Mouse (Mus musculus): ENCODE measurements around the gene Sirt4. TPM values are rescaled to one million over a fixed set of nuclear protein-coding genes. Genes with fewer than 3 reads are reported as not detected.
"Not testable (repeated sequence)": the region's sequence is repeated elsewhere in the genome, so short reads cannot be mapped to it uniquely, and the experiment has no call there.

Sirt4 gene
- total RNA-seq, 2 experiments from 2014 or later, result 27.6 to 39.7 TPM

- DNase-seq (ENCODE audit: extremely low spot score in 1 of 2, low spot score in 1 of 2), result no peak
These were observed 31.8 kb upstream of the Sirt4 start for GRCm38 (mm10) chr5:115516081-115516907.

- no peak for DNase-seq (ENCODE audit: extremely low spot score in 1 of 2, low spot score in 1 of 2)
These were observed 30.5 kb upstream of the Sirt4 start for GRCm38 (mm10) chr5:115514896-115515587.

- DNase-seq (ENCODE audit: extremely low spot score in 1 of 2, low spot score in 1 of 2), result no peak
These were observed 29.8 kb upstream of the Sirt4 start for GRCm38 (mm10) chr5:115514346-115514745.

- DNase-seq (ENCODE audit: extremely low spot score in 1 of 2, low spot score in 1 of 2), result no peak
These were observed 29.2 kb upstream of the Sirt4 start for GRCm38 (mm10) chr5:115513721-115514120.

- no peak for DNase-seq (ENCODE audit: extremely low spot score in 1 of 2, low spot score in 1 of 2)
These were observed 28.7 kb upstream of the Sirt4 start for GRCm38 (mm10) chr5:115513246-115513645.

GRCm38 (mm10) chr5:115512375-115512774, 27.9 kb upstream of the Sirt4 start:
- DNase-seq (ENCODE audit: extremely low spot score in 1 of 2, low spot score in 1 of 2), result no peak

GRCm38 (mm10) chr5:115509790-115510689, 25.5 kb upstream of the Sirt4 start:
- DNase-seq (ENCODE audit: extremely low spot score in 1 of 2, low spot score in 1 of 2), result no peak

GRCm38 (mm10) chr5:115509321-115509761, 24.8 kb upstream of the Sirt4 start:
- no peak for DNase-seq (ENCODE audit: extremely low spot score in 1 of 2, low spot score in 1 of 2)

- no peak for DNase-seq (ENCODE audit: extremely low spot score in 1 of 2, low spot score in 1 of 2)
These were observed 24.3 kb upstream of the Sirt4 start for GRCm38 (mm10) chr5:115508859-115509147.

GRCm38 (mm10) chr5:115507981-115508858, 23.7 kb upstream of the Sirt4 start:
- no peak for DNase-seq (ENCODE audit: extremely low spot score in 1 of 2, low spot score in 1 of 2)

GRCm38 (mm10) chr5:115507267-115507980, 22.9 kb upstream of the Sirt4 start:
- no peak for DNase-seq (ENCODE audit: extremely low spot score in 1 of 2, low spot score in 1 of 2)

GRCm38 (mm10) chr5:115506454-115507201, 22.1 kb upstream of the Sirt4 start, which contains the start of gene Pxn:
TSS of gene Pxn (plus strand) at chr5:115506676.
- peak; percentile 95 to 96 for DNase-seq (ENCODE audit: extremely low spot score in 1 of 2, low spot score in 1 of 2)

- not testable (repeated sequence) for DNase-seq (ENCODE audit: extremely low spot score in 1 of 2, low spot score in 1 of 2)
These were observed 21.1 kb upstream of the Sirt4 start for GRCm38 (mm10) chr5:115505617-115506016.

- no peak for DNase-seq (ENCODE audit: extremely low spot score in 1 of 2, low spot score in 1 of 2)
These were observed 18.5 kb upstream of the Sirt4 start for GRCm38 (mm10) chr5:115503035-115503434.

- no peak for DNase-seq (ENCODE audit: extremely low spot score in 1 of 2, low spot score in 1 of 2)
These were observed 15.9 kb upstream of the Sirt4 start for GRCm38 (mm10) chr5:115500383-115500935.

GRCm38 (mm10) chr5:115498307-115499240, 14.0 kb upstream of the Sirt4 start:
- DNase-seq (ENCODE audit: extremely low spot score in 1 of 2, low spot score in 1 of 2), result no peak

GRCm38 (mm10) chr5:115497033-115497432, 12.5 kb upstream of the Sirt4 start:
- no peak for DNase-seq (ENCODE audit: extremely low spot score in 1 of 2, low spot score in 1 of 2)

Data from layer of hippocampus, postnatal 25 days (tissue).